Mouse (Mus musculus): Measurements from ENCODE around the gene Bmt2. TPM values are rescaled to one million over a fixed set of nuclear protein-coding genes. Genes with fewer than 3 reads are reported as not detected.

Gene Bmt2
- total RNA-seq (2021): 10 to 100 TPM; 27.0 to 28.5 TPM

DNA sequence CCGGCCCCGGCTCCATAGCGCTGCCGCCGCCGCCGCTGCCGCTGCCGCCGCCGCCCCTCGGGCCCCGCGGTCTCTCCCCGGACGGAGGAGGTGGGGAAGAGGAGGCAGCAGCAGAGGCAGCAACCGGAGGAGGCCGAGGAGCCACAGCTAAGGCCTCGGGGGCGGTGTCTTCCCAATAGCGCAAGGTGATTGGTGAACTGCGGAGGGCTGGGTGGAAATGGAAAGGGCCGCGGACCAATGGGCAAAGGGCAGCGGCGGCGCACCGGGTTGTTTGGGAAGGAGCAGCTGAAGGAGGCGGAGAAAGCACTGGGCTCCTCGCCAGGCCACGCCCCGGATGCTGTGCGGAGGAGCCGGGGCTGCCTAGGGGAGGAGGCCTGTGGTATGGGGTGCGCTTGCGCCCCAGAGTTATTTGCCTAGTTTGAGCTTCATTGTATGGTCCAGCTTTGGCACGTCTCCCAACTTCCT is at the start of gene Bmt2:
Gene Bmt2 (minus strand): TSS at position 149 of the 465 bp plus-strand sequence.
- peak; percentile 99 for DNase-seq (ENCODE audit: low spot score in 2 of 2)
- intact Hi-C loops (cut with DNase I): loop anchor here (1.0 to 10.0 kb wide), 3 partner anchors 70 to 383 kb away; partner anchors contain the start of genes Gpr85 and Tmem168

GRCm38 (mm10) chr6:13722166-13722565 is 44.4 kb upstream of the Bmt2 start:
- intact Hi-C loops (cut with DNase I): no loop called here
- DNase-seq (ENCODE audit: low spot score in 2 of 2): no peak

DNA sequence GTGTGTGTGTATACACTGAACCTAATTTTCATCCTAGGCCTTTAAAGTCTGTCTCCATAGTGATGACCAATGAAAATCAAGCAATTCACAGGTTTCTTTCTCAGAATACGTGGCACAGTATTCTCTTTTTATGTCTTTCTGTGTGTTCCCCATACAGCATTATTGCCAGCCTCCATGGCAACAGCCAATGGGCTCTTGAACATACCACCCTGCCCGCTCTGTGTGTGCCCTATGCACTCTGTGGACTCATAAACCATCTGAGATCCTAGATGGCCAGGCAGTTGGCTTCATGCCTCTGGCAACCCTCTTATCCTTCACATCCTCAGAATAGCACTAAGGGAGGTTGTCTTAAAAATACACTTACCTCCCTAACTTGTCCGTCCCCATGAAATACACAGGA is 37.1 kb upstream of the Bmt2 start:
- DNase-seq (ENCODE audit: low spot score in 2 of 2): no peak
- intact Hi-C loops (cut with DNase I): no loop called here

DNA sequence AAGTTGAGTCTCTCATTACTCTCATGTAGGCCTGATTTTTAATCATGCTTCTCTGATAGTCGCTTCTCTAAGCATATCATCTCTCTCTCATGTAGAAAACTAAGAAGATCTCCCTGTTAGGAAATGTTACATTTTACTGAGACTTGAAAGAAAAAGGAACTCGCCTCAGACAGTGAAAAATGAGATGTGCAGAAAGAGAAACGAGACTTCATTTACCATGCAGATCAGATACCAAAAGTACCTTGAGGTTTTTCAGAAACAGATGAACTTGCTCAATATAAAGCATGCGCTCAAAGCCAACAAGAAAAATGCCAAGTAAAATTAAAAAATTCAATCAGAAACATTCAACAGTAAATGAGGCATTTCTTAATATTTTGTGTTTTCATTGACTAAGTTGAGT is 19.1 kb upstream of the Bmt2 start:
- intact Hi-C loops (cut with DNase I): no loop called here
- DNase-seq (ENCODE audit: low spot score in 2 of 2): no peak

GRCm38 (mm10) chr6:13695103-13695845 is 17.5 kb upstream of the Bmt2 start:
- no peak for DNase-seq (ENCODE audit: low spot score in 2 of 2)
- intact Hi-C loops (cut with DNase I): no loop called here

DNA sequence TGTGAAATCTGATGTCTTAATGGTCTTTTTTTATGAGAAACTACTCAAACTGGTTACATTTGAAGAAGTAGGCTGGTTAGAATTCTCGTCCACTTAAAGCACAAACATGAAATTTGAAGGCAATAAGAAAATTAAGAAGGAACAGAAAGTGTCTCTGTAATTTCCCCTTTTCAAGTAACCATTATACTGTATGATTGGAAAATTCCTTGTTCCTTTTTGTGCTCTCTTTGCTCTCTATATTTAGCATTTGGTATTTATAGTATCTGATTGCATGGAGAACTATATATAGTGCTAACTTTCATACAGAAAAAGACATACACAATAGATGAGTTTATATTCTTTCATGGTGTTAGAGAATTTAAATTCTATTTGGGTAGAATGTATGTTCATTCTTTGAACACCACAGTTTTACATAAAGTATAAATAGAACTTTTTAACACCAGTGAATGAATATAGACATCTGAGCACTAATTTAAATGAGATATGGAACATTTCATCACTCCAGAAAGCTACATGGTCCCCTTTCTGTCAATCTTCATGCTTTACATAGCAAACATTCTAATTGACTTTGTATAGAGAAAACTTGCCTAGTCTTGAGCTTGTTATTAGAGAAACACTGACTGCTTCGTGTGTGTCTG is 14.0 kb upstream of the Bmt2 start:
- intact Hi-C loops (cut with DNase I): no loop called here

GRCm38 (mm10) chr6:13690398-13690797 is 12.6 kb upstream of the Bmt2 start:
- DNase-seq (ENCODE audit: low spot score in 2 of 2): no peak
- intact Hi-C loops (cut with DNase I): no loop called here

More for the DNA sequence above, 14.0 kb upstream of the Bmt2 start:
- no peak for DNase-seq (ENCODE audit: low spot score in 2 of 2)

GRCm38 (mm10) chr6:13683929-13684595 is 6.3 kb upstream of the Bmt2 start:
- DNase-seq (ENCODE audit: low spot score in 2 of 2): no peak
- intact Hi-C loops (cut with DNase I): no loop called here

GRCm38 (mm10) chr6:13678349-13678748 is 583 bp upstream of the Bmt2 start:
- intact Hi-C loops (cut with DNase I): loop anchor here (1.0 to 10.0 kb wide), 3 partner anchors 70 to 384 kb away; partner anchors contain the start of genes Gpr85 and Tmem168

GRCm38 (mm10) chr6:13677141-13677761 is 515 bp downstream of the Bmt2 start:
- intact Hi-C loops (cut with DNase I): loop anchor here (5.0 to 10.0 kb wide), 2 partner anchors 160 to 382 kb away; partner anchors contain the start of gene Gpr85
- DNase-seq (ENCODE audit: low spot score in 2 of 2): peak; percentile 51 to 54

More at GRCm38 (mm10) chr6:13678349-13678748, 583 bp upstream of the Bmt2 start:
- no peak for DNase-seq (ENCODE audit: low spot score in 2 of 2)

GRCm38 (mm10) chr6:13676196-13676595 is 1.6 kb downstream of the Bmt2 start:
- intact Hi-C loops (cut with DNase I): loop anchor here (5.0 to 10.0 kb wide), 2 partner anchors 161 to 381 kb away; partner anchors contain the start of gene Gpr85
- DNase-seq (ENCODE audit: low spot score in 2 of 2): no peak

DNA sequence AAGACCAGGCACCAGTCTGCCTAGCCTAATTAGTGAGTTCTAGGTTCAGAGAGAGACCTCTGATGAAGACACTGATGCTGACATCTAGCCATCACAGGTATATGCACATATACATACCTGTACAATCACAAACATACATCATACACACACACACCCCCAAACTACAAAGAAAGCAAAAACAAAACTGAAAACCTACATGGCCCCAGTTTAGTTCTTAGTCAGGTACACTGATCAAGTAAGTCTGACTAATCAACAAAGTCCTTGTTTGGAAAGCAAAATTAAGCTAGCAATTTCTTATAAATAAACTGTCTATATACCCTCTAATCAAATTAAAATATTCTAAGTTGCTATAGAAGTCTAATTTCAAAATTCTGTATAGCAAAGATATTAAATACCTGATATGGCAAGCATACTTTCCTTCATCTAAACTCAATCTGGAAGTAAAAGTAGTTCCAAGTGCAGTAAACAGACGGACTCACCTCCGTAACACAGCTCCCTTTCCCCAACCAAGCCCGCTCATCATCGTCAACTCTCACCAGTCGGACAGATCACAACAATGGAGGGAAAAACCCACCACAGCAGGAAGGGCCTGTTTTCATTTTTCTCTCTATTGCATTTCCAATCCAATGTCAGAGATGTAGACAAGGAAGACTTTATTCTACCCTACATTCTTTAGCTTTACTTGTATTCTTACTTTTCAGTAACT is 3.0 kb downstream of the Bmt2 start:
- DNase-seq (ENCODE audit: low spot score in 2 of 2): no peak
- intact Hi-C loops (cut with DNase I): loop anchor here (5.0 to 10.0 kb wide), 2 partner anchors 163 to 380 kb away; partner anchors contain the start of gene Gpr85

DNA sequence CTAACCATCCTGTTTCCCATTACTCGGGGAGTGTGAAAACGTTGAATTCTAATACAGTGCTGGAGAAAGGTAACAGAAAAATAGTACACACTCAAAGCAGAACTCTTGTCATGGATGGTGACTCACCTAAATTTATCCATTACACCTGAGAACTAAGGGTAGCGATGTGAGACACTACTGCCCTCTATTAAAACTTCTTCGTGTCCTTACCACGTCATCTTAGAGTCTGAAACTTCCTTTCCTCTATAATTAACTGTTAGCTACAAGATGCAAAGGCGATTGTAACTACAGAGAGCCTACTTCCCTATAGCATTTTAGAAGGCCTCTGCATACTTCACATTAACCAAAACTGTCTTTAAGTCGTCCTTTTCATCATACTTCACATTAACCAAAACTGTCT is 12.1 kb downstream of the Bmt2 start:
- intact Hi-C loops (cut with DNase I): no loop called here
- DNase-seq (ENCODE audit: low spot score in 2 of 2): no peak

DNA sequence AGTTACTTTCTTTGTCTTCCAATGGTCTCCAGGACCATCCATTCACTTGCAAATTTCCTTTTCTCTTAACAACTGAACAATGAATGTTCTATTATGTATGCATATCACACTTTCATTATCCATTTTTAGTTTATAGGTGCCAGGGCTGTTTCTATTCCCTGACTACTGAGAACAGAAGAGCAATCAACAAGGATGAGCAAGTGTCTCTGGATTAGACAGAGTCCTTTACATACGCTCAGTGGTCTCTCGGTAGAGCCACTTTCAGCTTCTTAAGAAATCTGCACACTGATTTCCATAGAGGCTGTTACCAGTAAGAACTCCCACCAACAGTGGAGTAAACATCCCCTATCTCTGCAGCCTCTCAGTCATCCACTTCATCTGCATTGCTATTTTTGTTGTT is 19.8 kb downstream of the Bmt2 start:
- intact Hi-C loops (cut with DNase I): no loop called here

DNA sequence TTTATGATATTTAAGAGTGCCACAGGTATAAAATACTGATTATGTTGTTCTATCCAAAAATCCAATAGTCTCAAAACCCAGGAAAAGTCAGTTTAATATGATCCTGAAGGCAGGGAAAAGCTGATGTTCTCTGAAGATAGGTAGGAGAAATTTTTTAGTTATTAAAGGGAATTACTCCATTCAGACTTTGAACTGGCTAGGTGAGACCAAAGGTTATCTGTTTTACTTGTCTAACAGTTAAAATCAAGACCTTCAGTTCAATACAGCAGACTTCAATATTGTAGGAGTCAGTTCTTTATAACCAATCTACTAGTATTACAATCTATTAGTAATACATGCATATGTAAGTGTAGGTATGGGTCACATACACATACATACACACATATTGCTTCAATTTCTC is 23.7 kb downstream of the Bmt2 start:
- intact Hi-C loops (cut with DNase I): no loop called here

More for the DNA sequence above, 19.8 kb downstream of the Bmt2 start:
- DNase-seq (ENCODE audit: low spot score in 2 of 2): no peak

GRCm38 (mm10) chr6:13652284-13652683 is 25.5 kb downstream of the Bmt2 start:
- intact Hi-C loops (cut with DNase I): no loop called here
- DNase-seq (ENCODE audit: low spot score in 2 of 2): no peak

More for the DNA sequence above, 23.7 kb downstream of the Bmt2 start:
- DNase-seq (ENCODE audit: low spot score in 2 of 2): no peak

DNA sequence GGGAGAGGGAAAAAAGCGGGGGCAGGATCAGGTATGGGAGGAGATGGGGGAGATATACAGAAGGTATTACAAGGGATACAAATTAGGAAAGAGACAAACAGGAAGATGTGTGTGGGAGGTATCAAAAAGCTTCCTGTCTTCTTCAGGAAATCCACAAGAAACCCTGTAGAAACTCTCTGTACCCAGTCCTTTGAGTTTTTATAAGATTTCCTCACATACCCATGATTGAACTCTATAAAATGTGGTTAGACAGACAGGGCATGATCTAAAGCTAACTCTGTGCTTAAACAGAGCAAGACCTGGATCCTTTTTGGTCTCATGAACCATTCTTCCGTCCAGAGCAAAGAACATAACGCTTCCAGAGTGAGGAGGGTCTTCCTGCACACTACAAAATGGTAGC is 26.9 kb downstream of the Bmt2 start:
- no peak for DNase-seq (ENCODE audit: low spot score in 2 of 2)
- intact Hi-C loops (cut with DNase I): no loop called here

DNA sequence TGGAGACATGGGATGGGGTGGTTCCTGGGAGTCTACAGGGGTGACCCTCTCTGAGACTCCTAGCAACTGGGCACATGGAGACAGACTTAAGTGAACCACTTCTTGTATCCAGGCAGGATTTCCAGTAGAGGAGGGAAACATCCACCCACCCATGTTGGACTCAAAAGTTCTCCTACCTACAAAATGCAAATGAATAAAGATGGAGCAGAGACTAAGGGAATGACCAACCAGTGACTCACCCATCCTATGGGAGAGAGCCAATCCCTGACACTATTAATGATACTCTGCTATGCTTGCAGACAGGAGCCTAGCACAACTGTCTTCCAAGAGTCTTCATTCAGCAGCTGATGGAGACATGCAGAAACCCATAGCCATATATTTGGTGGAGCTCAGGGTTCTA is 29.5 kb downstream of the Bmt2 start:
- intact Hi-C loops (cut with DNase I): no loop called here

GRCm38 (mm10) chr6:13636582-13636989 is 41.2 kb downstream of the Bmt2 start:
- intact Hi-C loops (cut with DNase I): no loop called here
- DNase-seq (ENCODE audit: low spot score in 2 of 2): no peak

More for the DNA sequence above, 29.5 kb downstream of the Bmt2 start:
- peak in 1 of 2 experiments; percentile 70 for DNase-seq (ENCODE audit: low spot score in 2 of 2)

Measured in left cerebral cortex, postnatal 25 days (tissue).